ENCODE assay signal across 9 mouse cellular contexts in the genomic region with DNA sequence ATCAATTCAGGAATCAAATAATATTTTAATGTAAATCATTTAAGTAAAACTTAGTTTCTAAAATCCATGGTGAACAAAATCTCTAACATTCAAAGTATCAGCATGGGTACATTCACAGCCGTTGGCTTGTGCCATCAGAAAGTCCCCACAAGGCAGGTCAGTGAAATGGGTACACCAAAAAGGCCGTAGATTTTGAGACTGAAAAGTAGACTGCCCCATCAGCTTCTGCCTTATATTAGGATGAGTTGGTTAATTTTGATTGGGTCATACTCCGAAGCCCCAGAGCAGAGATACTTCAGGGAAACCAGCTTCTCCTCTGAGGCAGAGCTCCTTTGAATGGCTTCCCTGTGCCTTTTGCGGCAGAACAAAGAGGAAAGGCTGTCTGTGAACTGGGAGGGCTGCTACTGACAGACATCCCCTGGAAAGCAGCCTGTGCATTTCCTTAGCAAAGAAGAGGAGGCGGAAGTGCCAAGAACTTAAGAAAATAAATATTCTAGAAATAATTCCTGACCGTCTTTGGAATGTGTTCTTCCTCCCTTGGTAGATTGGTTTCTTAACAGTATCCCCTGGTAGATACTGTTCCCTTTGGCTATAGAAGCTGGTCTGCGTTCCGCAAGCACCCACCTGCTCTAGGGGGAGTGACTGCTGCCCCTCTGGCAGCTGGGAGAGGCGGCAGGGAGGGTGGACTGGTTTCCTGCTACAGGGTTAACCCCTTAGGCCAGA.
A peak's percentile ranks its signal among the peaks of the same experiment; 100 is the strongest.
DNase-seq lines count a peak whose midpoint lies in the region; ATAC-seq lines count a peak whose summit lies in the region.
"Had no signal": no experiment of that assay in that cellular context is flagged by ENCODE, and none has a peak within 500 bp of the region (broad histone marks: within the 10 kb centered on the region; RNA-seq: fewer than 3 reads in every experiment).

No protein-coding gene starts in this region.

- no peaks in the 10 kb centered on the region for H3K9me3 ChIP-seq in limb, embryonic 11.5 days (ENCODE audit: control insufficient read depth, low read length)
- H3K9me3 ChIP-seq in limb, embryonic 10.5 days (replicated peaks), result no peaks in the 10 kb centered on the region
- H3K9me3 ChIP-seq in forebrain, embryonic 16.5 days (ENCODE audit: control insufficient read depth, low read length), result no peaks in the 10 kb centered on the region
- no peaks in the 10 kb centered on the region for H3K9me3 ChIP-seq in intestine, embryonic 15.5 days

- no peak for ATAC-seq in limb, embryonic 11.5 days (ENCODE audit: insufficient number of reproducible peaks, low FRiP score, low TSS enrichment, low read depth)
- peak; percentile 34; the same call in 1 of the 2 replicates for ATAC-seq in forebrain, embryonic 16.5 days
- ATAC-seq in intestine, embryonic 15.5 days, result no peak; the same call in 1 of the 2 replicates

- H3K36me3 ChIP-seq in limb, embryonic 11.5 days (ENCODE audit: control insufficient read depth, insufficient read depth, low read length), result no peaks in the 10 kb centered on the region
- H3K36me3 ChIP-seq in limb, embryonic 10.5 days, result no peaks in the 10 kb centered on the region
- no peaks in the 10 kb centered on the region for H3K36me3 ChIP-seq in forebrain, embryonic 16.5 days (ENCODE audit: control insufficient read depth, insufficient read depth)
- no peaks in the 10 kb centered on the region for H3K36me3 ChIP-seq in intestine, embryonic 15.5 days

- H3K9ac ChIP-seq in limb, embryonic 11.5 days (ENCODE audit: low read length), result no peak overlapping the region
- H3K9ac ChIP-seq in forebrain, embryonic 16.5 days (replicated peaks; ENCODE audit: low read depth, low read length), result peak overlapping the region; percentile 32
- H3K9ac ChIP-seq in intestine, embryonic 15.5 days, result no peak overlapping the region

- H3K4me3 ChIP-seq in limb, embryonic 11.5 days (ENCODE audit: low read depth, low read length), result no peak overlapping the region
- no peak overlapping the region for H3K4me3 ChIP-seq in limb, embryonic 10.5 days
- H3K4me3 ChIP-seq in forebrain, embryonic 16.5 days (replicated peaks; ENCODE audit: low read length), result no peak overlapping the region
- H3K4me3 ChIP-seq in intestine, embryonic 15.5 days (replicated peaks), result no peak overlapping the region
- H3K4me3 ChIP-seq: myocyte had no signal

- peak; percentile 40 for DNase-seq in limb, embryonic 11.5 days (ENCODE audit: low spot score)
- no peak for DNase-seq in limb, embryonic 10.5 days (ENCODE audit: low spot score)
- peak; percentile 48 to 66 for DNase-seq in lung, postnatal 4 days
- no peak for DNase-seq in frontal cortex, adult 2 months (ENCODE audit: extremely low spot score in 1 of 2, low spot score in 1 of 2)
- no peak for DNase-seq in adrenal gland, postnatal 14 days
- DNase-seq in c-Kit-positive CD71-positive TER-119-positive erythroid progenitor cells, embryonic 14.5 days (ENCODE audit: low spot score), result no peak

- 51% methylated on average over 9 of the region's 9 CpGs for WGBS in limb, embryonic 11.5 days
- 52% methylated on average over 9 of the region's 9 CpGs for WGBS in limb, embryonic 10.5 days
- 29% methylated on average over 9 of the region's 9 CpGs for WGBS in forebrain, embryonic 16.5 days
- 37% methylated on average over 9 of the region's 9 CpGs for WGBS in intestine, embryonic 15.5 days

- H3K4me2 ChIP-seq in limb, embryonic 11.5 days (ENCODE audit: low read depth, severe bottlenecking), result no peak overlapping the region
- peak overlapping the region; percentile 16; the same call in 1 of the 2 replicates for H3K4me2 ChIP-seq in forebrain, embryonic 16.5 days (ENCODE audit: low read length)
- peak overlapping the region; percentile 24; the same call in 1 of the 2 replicates for H3K4me2 ChIP-seq in intestine, embryonic 15.5 days (replicated peaks)

- peaks cover 14% of the 10 kb centered on the region for H3K4me1 ChIP-seq in limb, embryonic 11.5 days (ENCODE audit: control insufficient read depth, insufficient read depth, low read length)
- peaks cover 47% of the 10 kb centered on the region for H3K4me1 ChIP-seq in limb, embryonic 10.5 days
- peaks cover 44% of the 10 kb centered on the region for H3K4me1 ChIP-seq in forebrain, embryonic 16.5 days (replicated peaks; ENCODE audit: control insufficient read depth, insufficient read depth, low read length)
- peaks cover 49% of the 10 kb centered on the region for H3K4me1 ChIP-seq in intestine, embryonic 15.5 days (replicated peaks)

- H3K27ac ChIP-seq in limb, embryonic 11.5 days (replicated peaks; ENCODE audit: low read depth, low read length), result no peak overlapping the region
- no peak overlapping the region; the same call in 1 of the 2 replicates for H3K27ac ChIP-seq in limb, embryonic 10.5 days
- H3K27ac ChIP-seq in forebrain, embryonic 16.5 days (ENCODE audit: low read length), result peak overlapping the region; percentile 55
- H3K27ac ChIP-seq in intestine, embryonic 15.5 days, result peak overlapping the region; percentile 32

- H3K27me3 ChIP-seq in limb, embryonic 11.5 days (ENCODE audit: control insufficient read depth, insufficient read depth, low read length), result no peaks in the 10 kb centered on the region
- H3K27me3 ChIP-seq in limb, embryonic 10.5 days (ENCODE audit: low read depth, poor library complexity, severe bottlenecking), result no peaks in the 10 kb centered on the region
- H3K27me3 ChIP-seq in forebrain, embryonic 16.5 days (replicated peaks; ENCODE audit: control insufficient read depth, insufficient read depth, low read length), result no peaks in the 10 kb centered on the region
- H3K27me3 ChIP-seq in intestine, embryonic 15.5 days (replicated peaks), result no peaks in the 10 kb centered on the region

Comparison
In these comparisons a context has a peak if more than half of its experiments do, and no peak if none do; other contexts are left out.
1. DNase-seq: peak in limb, embryonic 11.5 days (single experiment) and lung, postnatal 4 days (2 of 2); none in limb, embryonic 10.5 days (single experiment), frontal cortex, adult 2 months (0 of 2), adrenal gland, postnatal 14 days (single experiment) and c-Kit-positive CD71-positive TER-119-positive erythroid progenitor cells, embryonic 14.5 days (single experiment).
2. H3K27ac ChIP-seq: peak in forebrain, embryonic 16.5 days (single experiment) and intestine, embryonic 15.5 days (single experiment); none in limb, embryonic 11.5 days (single experiment) and limb, embryonic 10.5 days (single experiment).